Mouse (Mus musculus): ENCODE data around the gene Shisa4. TPM values are rescaled to one million over a fixed set of nuclear protein-coding genes. Genes with fewer than 3 reads are reported as not detected.
A peak's percentile ranks its signal among the peaks of the same experiment; 100 is the strongest.
"Not testable (repeated sequence)": the region's sequence is repeated elsewhere in the genome, so short reads cannot be mapped to it uniquely, and the experiment has no call there.

The Shisa4 gene
- polyA plus RNA-seq, 1 experiment from 2014 or later, result 80.9 TPM

DNA sequence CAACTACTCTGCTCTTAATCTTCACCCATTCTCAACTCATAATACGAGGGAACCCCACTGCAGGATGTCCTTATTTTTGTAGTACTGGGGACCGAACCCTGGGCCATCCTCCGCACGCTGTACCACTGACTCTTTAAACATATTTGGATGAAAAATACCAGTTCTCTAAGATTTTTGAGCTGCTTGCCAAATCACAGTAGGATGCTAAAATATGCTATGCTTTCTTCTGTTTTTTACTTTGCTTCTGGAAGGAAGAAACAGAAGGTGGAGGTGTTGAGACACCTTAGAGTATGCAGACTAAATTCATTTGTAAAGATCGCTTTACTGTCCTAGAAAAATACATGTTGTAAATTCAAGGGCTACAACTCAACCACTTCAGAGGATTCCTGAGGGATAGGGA lies 9.1 kb upstream of the Shisa4 start:
- no peak for TF ChIP-seq CTCF (IDR thresholded peaks at IDR 0.05)
- ATAC-seq (no peak), DNase-seq (ENCODE audit: low read depth, low spot score) (no peak)
- POLR2A ChIA-PET, result no interaction called here
- no peaks in the 10 kb centered on the region for H3K27me3 ChIP-seq
- in situ Hi-C loops (cut with MboI; ENCODE audit: low pct_unique_long_range_greater_than_20kb), result no loop called here
- CTCF ChIA-PET, result interaction anchor here (1.2 to 1.6 kb wide), 2 partner anchors 11 to 13 kb away, joined by 5 read pairs; no protein-coding TSS in a partner anchor

DNA sequence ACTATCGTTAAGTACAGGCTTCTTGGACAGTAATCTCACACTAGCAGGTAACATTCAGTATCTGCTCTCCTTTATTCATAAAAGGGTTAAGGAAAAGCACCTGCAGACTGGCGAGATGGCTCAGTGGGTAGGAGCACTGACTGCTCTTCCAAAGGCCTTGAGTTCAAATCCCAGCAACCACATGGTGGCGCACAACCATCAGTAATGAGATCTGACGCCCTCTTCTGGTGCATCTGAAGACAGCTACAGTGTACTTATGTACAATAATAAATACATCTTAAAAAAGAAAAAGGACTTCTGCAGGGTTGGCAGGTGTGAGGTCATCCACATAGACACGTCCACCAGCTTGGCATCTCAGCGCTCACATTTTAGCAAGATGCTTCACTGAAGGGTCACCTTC lies 6.5 kb upstream of the Shisa4 start:
- ATAC-seq; DNase-seq (ENCODE audit: low read depth, low spot score); in situ Hi-C loops (cut with MboI; ENCODE audit: low pct_unique_long_range_greater_than_20kb); POLR2A ChIA-PET; H3K27me3 ChIP-seq: not testable (repeated sequence)
- CTCF ChIA-PET, result interaction anchor here (0.7 kb wide), 1 partner anchor 209 kb away, joined by 3 read pairs; no protein-coding TSS in a partner anchor

DNA sequence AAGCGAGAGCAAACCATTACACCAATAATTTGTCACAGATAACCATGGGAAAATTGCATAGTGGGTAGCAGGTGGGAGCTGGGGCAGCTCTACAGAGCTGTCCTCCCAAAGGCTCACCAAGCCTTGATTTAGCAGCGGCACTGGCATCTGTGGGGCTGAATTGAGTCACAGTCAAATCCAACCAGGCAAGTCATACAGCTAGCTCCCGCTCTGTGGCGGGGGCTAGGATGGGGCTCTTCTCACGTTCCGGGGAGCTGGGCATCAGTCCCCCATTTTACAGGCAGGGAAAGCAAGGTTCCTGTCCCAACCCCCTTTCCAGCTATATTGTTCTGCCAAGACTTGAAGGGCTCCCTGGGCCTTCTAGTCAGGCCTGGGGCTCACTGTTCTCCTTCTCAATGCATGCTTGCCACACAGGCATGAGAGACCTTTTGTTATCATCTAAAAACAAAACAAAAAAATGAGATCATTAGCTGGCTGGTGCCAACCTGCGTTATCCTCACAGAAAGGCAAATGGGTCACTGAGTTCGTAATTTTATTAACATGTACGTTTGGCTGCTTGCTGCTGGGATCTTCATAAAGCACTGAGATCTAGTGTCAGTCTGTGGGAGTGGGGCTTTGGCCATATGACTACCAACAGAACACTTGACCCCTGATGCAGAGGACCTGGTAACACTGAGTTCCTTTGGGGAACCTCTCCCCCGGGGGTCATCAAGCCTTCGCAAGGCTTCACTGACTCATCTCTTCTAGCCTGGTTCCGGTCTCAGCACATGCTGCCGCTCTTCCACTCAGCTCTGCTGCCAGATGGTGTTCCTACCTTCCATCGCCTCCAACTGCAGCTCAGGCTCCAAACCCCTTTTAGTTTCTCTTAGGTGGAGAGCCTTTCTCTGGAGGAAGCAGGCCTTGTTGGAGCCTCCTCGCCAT lies 5.3 kb upstream of the Shisa4 start:
- in situ Hi-C loops (cut with MboI; ENCODE audit: low pct_unique_long_range_greater_than_20kb), result no loop called here

DNA sequence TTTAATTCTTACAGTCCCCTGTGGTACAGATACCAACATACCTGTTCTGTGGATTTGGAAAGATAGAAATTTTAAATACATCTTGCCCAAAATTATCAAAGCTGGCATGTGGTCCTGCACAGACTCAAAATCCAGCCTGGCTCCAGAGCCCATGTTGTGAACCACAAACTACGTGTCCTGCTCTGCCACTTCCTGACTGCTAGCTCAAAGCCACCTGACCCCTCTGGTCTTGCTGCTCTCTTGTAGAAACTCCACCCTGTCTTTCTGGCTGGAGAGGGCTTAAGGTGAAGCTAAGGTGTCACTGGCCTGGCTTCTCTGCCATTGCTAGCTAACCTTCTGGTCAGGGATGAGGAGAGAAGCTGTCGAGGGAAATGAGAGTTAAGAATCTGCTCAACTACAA lies 4.0 kb upstream of the Shisa4 start:
- in situ Hi-C loops (cut with MboI; ENCODE audit: low pct_unique_long_range_greater_than_20kb), result no loop called here
- no peak for TF ChIP-seq CTCF (IDR thresholded peaks at IDR 0.05)
- H3K27me3 ChIP-seq, result no peaks in the 10 kb centered on the region
- ChIA-PET CTCF (interaction anchor here (1.2 kb wide), 1 partner anchor 14 kb away, joined by 3 read pairs; no protein-coding TSS in a partner anchor), POLR2A (interaction anchor here (0.5 to 0.9 kb wide), 2 partner anchors 233 to 298 kb away, joined by 3 to 4 read pairs; no protein-coding TSS in a partner anchor)
- ATAC-seq, result no peak
- no peak for DNase-seq (ENCODE audit: low read depth, low spot score)

More for the DNA sequence above, 5.3 kb upstream of the Shisa4 start:
- no peak for DNase-seq (ENCODE audit: low read depth, low spot score)
- no peak for TF ChIP-seq CTCF (IDR thresholded peaks at IDR 0.05)
- CTCF ChIA-PET, result interaction anchor here (0.9 kb wide), 1 partner anchor 20 kb away, joined by 3 read pairs; no protein-coding TSS in a partner anchor
- H3K27me3 ChIP-seq, result no peaks in the 10 kb centered on the region
- POLR2A ChIA-PET, result interaction anchor here (0.6 to 1.1 kb wide), 2 partner anchors 52 to 373 kb away, joined by 3 to 5 read pairs; no protein-coding TSS in a partner anchor
- ATAC-seq, result no peak

DNA sequence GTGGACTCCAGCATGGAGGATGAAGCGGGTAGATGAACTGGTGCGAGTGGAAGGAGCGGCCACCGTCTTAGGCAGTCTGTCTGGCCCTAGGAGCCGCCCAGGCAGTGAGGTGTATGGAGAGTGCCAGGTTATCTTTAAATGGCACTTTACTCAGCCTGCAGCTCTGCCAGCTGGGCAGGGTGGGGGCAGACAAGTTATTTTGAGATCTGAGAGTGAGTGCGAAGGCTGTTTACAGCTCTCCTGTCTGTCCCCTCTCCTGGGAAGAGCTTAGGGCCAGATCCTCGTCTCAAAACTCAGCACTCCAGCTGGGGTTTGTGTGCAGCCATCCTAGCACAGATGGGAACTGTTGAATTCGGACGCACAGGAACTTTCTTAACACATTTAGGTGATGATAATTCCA lies 3.5 kb upstream of the Shisa4 start:
- ATAC-seq, result no peak
- TF ChIP-seq CTCF (IDR thresholded peaks at IDR 0.05), result no peak
- in situ Hi-C loops (cut with MboI; ENCODE audit: low pct_unique_long_range_greater_than_20kb), result no loop called here
- no peak for DNase-seq (ENCODE audit: low read depth, low spot score)
- ChIA-PET CTCF (interaction anchor here (1.1 to 1.2 kb wide), 2 partner anchors 15 to 27 kb away, joined by 3 to 4 read pairs; no protein-coding TSS in a partner anchor), POLR2A (interaction anchor here (0.5 to 0.9 kb wide), 2 partner anchors 233 to 298 kb away, joined by 3 to 4 read pairs; no protein-coding TSS in a partner anchor)
- H3K27me3 ChIP-seq, result no peaks in the 10 kb centered on the region

DNA sequence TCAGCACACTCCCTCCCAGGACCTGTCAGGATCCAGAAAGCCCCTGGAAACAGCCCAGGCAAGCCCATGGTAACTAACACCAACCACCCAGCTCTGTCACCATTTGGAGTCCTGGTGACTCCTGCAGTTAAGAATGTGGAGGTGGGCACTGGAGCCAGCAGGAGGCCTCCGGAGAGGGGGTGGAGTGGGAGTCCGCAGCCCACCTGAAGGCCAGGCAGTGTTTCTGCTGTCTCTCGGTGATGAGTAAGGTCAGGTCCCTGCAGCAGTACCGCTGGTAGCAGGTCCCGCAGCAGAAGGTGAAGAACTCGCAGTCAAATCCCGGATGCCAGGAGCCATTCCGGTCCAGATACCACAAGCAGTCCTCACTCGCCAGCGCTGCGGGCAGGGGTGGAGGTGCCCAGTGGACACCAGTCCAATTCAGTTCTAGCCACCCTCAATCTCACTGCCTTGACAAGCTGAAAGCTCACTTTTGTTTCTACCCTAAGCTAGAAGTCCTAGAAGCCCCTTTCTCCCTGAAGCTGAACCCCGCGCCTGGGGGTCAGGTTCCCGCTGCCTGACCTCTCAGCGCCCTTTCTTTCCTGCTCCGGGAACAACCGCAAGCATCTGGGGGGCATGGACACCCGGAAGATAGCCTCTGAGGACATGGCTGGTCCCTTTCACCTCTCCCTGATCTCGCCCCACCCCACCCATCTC lies 716 bp downstream of the Shisa4 start:
- no peaks in the 10 kb centered on the region for H3K27me3 ChIP-seq
- DNase-seq (ENCODE audit: low read depth, low spot score) (peak; percentile 17), ATAC-seq (peak; percentile 40)
- no peak for TF ChIP-seq CTCF (IDR thresholded peaks at IDR 0.05)
- CTCF ChIA-PET, result interaction anchor here (1.1 kb wide), 1 partner anchor 25 kb away, joined by 4 read pairs; no protein-coding TSS in a partner anchor
- in situ Hi-C loops (cut with MboI; ENCODE audit: low pct_unique_long_range_greater_than_20kb), result no loop called here
- POLR2A ChIA-PET, result interaction anchor here (0.9 to 1.6 kb wide), 5 partner anchors 15 to 202 kb away, joined by 3 to 6 read pairs (median 3); partner anchors contain the start of gene Ipo9

DNA sequence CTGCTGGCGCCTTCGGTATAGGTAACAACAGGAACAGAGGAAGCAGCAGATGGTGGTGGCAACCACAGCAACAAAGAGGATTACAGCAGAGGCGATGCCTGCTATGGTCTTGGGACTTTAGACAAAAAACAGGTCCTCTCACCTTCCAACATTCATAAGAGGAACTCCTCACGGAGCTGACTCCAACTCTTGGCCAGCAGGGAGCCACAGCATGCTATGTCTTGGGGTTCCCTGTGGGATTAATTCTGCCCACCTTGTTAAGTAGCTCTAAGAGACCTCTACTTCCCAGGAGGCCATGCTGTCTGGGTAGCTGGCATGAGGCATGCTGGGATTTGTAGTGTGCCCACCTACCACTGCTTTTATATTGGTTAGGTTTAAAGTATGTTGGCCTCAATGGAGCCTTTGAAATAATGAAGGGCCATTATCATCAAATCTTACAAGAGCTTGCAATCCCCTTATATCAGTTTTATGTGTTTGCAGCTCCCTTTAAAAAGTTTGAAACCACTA lies 1.8 kb downstream of the Shisa4 start:
- in situ Hi-C loops (cut with MboI; ENCODE audit: low pct_unique_long_range_greater_than_20kb), result no loop called here
- ATAC-seq, result no peak
- TF ChIP-seq CTCF (IDR thresholded peaks at IDR 0.05), result no peak
- ChIA-PET CTCF (interaction anchor here (1.1 to 2.0 kb wide), 3 partner anchors 11 to 201 kb away, joined by 3 to 5 read pairs (median 4); no protein-coding TSS in a partner anchor), POLR2A (interaction anchor here (0.6 to 1.2 kb wide), 2 partner anchors 143 to 201 kb away, joined by 3 to 4 read pairs; no protein-coding TSS in a partner anchor)
- DNase-seq (ENCODE audit: low read depth, low spot score), result no peak
- no peaks in the 10 kb centered on the region for H3K27me3 ChIP-seq

DNA sequence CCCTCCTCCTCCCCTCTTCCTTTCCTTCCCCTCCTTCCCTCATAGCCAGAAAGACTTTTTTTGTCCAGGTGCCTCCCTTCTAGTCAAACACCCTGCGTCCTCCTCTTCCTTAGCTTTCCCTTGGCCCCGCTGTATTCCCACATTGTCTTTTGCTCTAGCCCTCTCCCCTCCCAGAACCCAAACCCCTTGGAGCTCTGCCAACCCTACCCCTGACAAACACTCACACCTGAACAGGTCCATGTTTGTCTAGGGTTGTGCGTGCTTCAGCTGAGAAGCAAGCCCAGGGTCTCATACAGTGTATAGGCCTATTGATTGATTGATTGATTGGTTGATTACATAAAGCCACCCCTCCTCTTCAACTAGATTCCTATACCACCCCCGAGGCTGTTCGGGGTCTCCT lies 5.6 kb downstream of the Shisa4 start:
- DNase-seq (ENCODE audit: low read depth, low spot score), result no peak
- in situ Hi-C loops (cut with MboI; ENCODE audit: low pct_unique_long_range_greater_than_20kb), result loop anchor here (5.0 kb wide), 2 partner anchors 92 to 197 kb away; no protein-coding TSS in a partner anchor
- POLR2A ChIA-PET, result interaction anchor here (0.6 to 1.1 kb wide), 3 partner anchors 110 to 218 kb away, joined by 3 read pairs; no protein-coding TSS in a partner anchor

DNA sequence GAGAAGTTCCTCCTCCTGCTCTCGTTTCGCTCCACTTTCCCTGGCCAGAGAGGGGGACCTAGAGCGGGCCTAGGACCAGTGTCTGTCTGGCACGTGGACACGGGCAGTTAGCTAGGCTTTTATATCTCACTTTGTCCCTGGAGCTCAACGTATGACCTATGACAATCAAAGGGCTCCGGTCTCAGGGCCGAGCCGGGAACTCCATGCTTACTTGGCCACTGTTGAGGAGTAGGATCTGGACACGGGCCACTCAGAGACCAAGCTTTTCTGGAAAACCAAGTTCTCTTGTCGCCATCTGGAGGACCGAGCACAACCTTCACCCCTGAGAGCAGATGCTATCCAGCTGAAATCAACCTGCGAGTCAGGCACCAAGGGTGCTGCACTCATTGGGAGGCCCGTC lies 6.1 kb downstream of the Shisa4 start:
- DNase-seq (ENCODE audit: low read depth, low spot score) (peak; percentile 9), ATAC-seq (peak; percentile 20)
- H3K27me3 ChIP-seq, result no peaks in the 10 kb centered on the region
- no peak for TF ChIP-seq CTCF (IDR thresholded peaks at IDR 0.05)
- POLR2A ChIA-PET, result interaction anchor here (0.8 to 1.1 kb wide), 3 partner anchors 110 to 223 kb away, joined by 3 read pairs; no protein-coding TSS in a partner anchor
- in situ Hi-C loops (cut with MboI; ENCODE audit: low pct_unique_long_range_greater_than_20kb), result loop anchor here (5.0 kb wide), 2 partner anchors 92 to 197 kb away; no protein-coding TSS in a partner anchor
- CTCF ChIA-PET, result interaction anchor here (0.7 to 3.8 kb wide), 8 partner anchors 8 to 259 kb away, joined by 3 to 43 read pairs (median 3); no protein-coding TSS in a partner anchor

More for the DNA sequence above, 5.6 kb downstream of the Shisa4 start:
- TF ChIP-seq CTCF (IDR thresholded peaks at IDR 0.05), result no peak
- H3K27me3 ChIP-seq, result no peaks in the 10 kb centered on the region
- ATAC-seq, result no peak
- CTCF ChIA-PET, result interaction anchor here (0.8 to 3.8 kb wide), 6 partner anchors 8 to 260 kb away, joined by 3 to 43 read pairs (median 3); no protein-coding TSS in a partner anchor

Measured in Patski (cell line).